Mouse (Mus musculus) lung, postnatal 36 days (tissue): ENCODE measurements around the gene Cd300a.

Source experiments
- DNase-seq: peaks from one replicate; pipeline ENCODE4 v3.0.0; 2022; ENCODE audit warnings: mixed read lengths

The Cd300a gene

GRCm38 (mm10) chr11:114912847-114913246 lies 23.0 kb downstream of the Cd300a start:
- peak; percentile 86 for DNase-seq

- DNase-seq = peak; percentile 42
These were observed 25.1 kb downstream of the Cd300a start for GRCm38 (mm10) chr11:114914978-114915377.

- DNase-seq = peak; percentile 54
These were observed 27.3 kb downstream of the Cd300a start for GRCm38 (mm10) chr11:114917120-114917519.

GRCm38 (mm10) chr11:114922439-114922838 lies 32.6 kb downstream of the Cd300a start:
- no peak for DNase-seq

GRCm38 (mm10) chr11:114923961-114924360 lies 34.1 kb downstream of the Cd300a start:
- peak; percentile 37 for DNase-seq

- no peak for DNase-seq
These were observed 39.7 kb downstream of the Cd300a start for GRCm38 (mm10) chr11:114929581-114929980.

GRCm38 (mm10) chr11:114931041-114931440 lies 41.2 kb downstream of the Cd300a start:
- DNase-seq = peak; percentile 29

GRCm38 (mm10) chr11:114933591-114933990 lies 43.8 kb downstream of the Cd300a start:
- peak; percentile 29 for DNase-seq

GRCm38 (mm10) chr11:114934144-114934543 lies 44.3 kb downstream of the Cd300a start, which contains the start of gene Cd300lb:
Gene Cd300lb, minus strand, starts transcription at chr11:114934386.
- peak; percentile 37 for DNase-seq
